Mouse (Mus musculus) kidney, embryonic 15.5 days (tissue): ENCODE data around the gene Gas7. TPM values are rescaled to one million over a fixed set of nuclear protein-coding genes. Genes with fewer than 3 reads are reported as not detected.

Experiments used
- ATAC-seq: fragments of 200-750 bp; cut with Nextera tagmentation; replicated peaks from 2 replicates; pipeline ENCODE4 v1.8.0; 2017; ENCODE audit warnings: moderate TSS enrichment; ENCODE audit not compliant: low FRiP score
- H3K27ac ChIP-seq: fragments of 300-500 bp; sonication (generic); 2 replicates; pipeline ENCODE4 v1.5.1; 2015; ENCODE audit warnings: mild to moderate bottlenecking, inconsistent platforms
- H3K27me3 ChIP-seq: fragments of 300-500 bp; sonication (generic); 2 replicates; pipeline ENCODE4 v1.6.1; 2015; ENCODE audit warnings: inconsistent platforms
- H3K36me3 ChIP-seq: fragments of 300-500 bp; sonication (generic); 2 replicates; pipeline ENCODE4 v1.6.1; 2015; ENCODE audit warnings: inconsistent platforms
- H3K4me1 ChIP-seq: fragments of 300-500 bp; sonication (generic); 2 replicates; pipeline ENCODE4 v1.6.1; 2015; ENCODE audit warnings: inconsistent platforms
- H3K4me2 ChIP-seq: fragments of 300-500 bp; sonication (generic); 2 replicates; pipeline ENCODE4 v1.6.1; 2015; ENCODE audit warnings: moderate library complexity, mild to moderate bottlenecking, inconsistent platforms
- H3K4me3 ChIP-seq: fragments of 300-500 bp; sonication (generic); replicated peaks from 2 replicates; pipeline ENCODE4 v1.5.1; 2015; ENCODE audit warnings: mild to moderate bottlenecking, inconsistent platforms
- H3K9ac ChIP-seq: fragments of 300-500 bp; sonication (generic); 2 replicates; pipeline ENCODE4 v1.6.1; 2015; ENCODE audit warnings: mild to moderate bottlenecking, inconsistent platforms
- H3K9me3 ChIP-seq: fragments of 300-500 bp; sonication (generic); replicated peaks from 2 replicates; pipeline ENCODE4 v1.6.1; 2016; ENCODE audit warnings: inconsistent platforms
- WGBS: fragments of 180-500 bp; shearing (Covaris S2); methylation state at CpG from one replicate; pipeline ENCODE4 v1.1.7; 2015; ENCODE audit warnings: mixed read lengths; 5-methylcytosine and 5-hydroxymethylcytosine counted together
- polyA plus RNA-seq: library from polyadenylated mRNA; unstranded; fragments of >200 nt; fragmentation: Nextera tagmentation; extraction: Ambion mirVana; gene quantifications from 2 replicates; pipeline ENCODE4 v1.2.1, GENCODE M21; 2015

The Gas7 gene
- polyA plus RNA-seq, 1 experiment from 2014 or later = 12.9 TPM

- H3K9ac ChIP-seq = no peak overlapping the region
- H3K9me3 ChIP-seq = no peaks in the 10 kb centered on the region
- H3K4me3 ChIP-seq = no peak overlapping the region
- H3K4me2 ChIP-seq = no peak overlapping the region
- 0 out of 2 replicates have a peak, but pooled peaks cover 7% of the 10 kb centered on the region for H3K4me1 ChIP-seq
- ATAC-seq = no peak
- H3K27me3 ChIP-seq = no peaks in the 10 kb centered on the region
- no peak overlapping the region for H3K27ac ChIP-seq
- 88% methylated on average over 3 of the region's 3 CpGs for WGBS
- H3K36me3 ChIP-seq = no peaks in the 10 kb centered on the region
Observed at GRCm38 (mm10) chr11:67638401-67638800, 183.2 kb downstream of the Gas7 start.

GRCm38 (mm10) chr11:67640299-67640698, 185.1 kb downstream of the Gas7 start:
- WGBS = 87% methylated on average over 6 of the region's 6 CpGs
- Histone ChIP-seq H3K27me3 (no peaks in the 10 kb centered on the region), H3K4me1 (0 out of 2 replicates have a peak, but pooled peaks cover 6% of the 10 kb centered on the region), H3K27ac (no peak overlapping the region), H3K9ac (no peak overlapping the region), H3K36me3 (no peaks in the 10 kb centered on the region), H3K4me3 (no peak overlapping the region), H3K4me2 (no peak overlapping the region), H3K9me3 (no peaks in the 10 kb centered on the region)
- ATAC-seq = no peak

GRCm38 (mm10) chr11:67642421-67642820, 187.2 kb downstream of the Gas7 start:
- no peak overlapping the region for H3K9ac ChIP-seq
- no peaks in the 10 kb centered on the region for H3K27me3 ChIP-seq
- no peak overlapping the region for H3K4me3 ChIP-seq
- ATAC-seq = no peak
- no peak overlapping the region for H3K4me2 ChIP-seq
- 94% methylated on average over 8 of the region's 8 CpGs for WGBS
- H3K27ac ChIP-seq = no peak overlapping the region
- H3K36me3 ChIP-seq = no peaks in the 10 kb centered on the region
- H3K9me3 ChIP-seq = no peaks in the 10 kb centered on the region
- H3K4me1 ChIP-seq = no peaks in the 10 kb centered on the region

- H3K9ac ChIP-seq = no peak overlapping the region
- no peaks in the 10 kb centered on the region for H3K27me3 ChIP-seq
- no peaks in the 10 kb centered on the region for H3K9me3 ChIP-seq
- no peak overlapping the region for H3K4me3 ChIP-seq
- H3K4me2 ChIP-seq = no peak overlapping the region
- no peak overlapping the region for H3K27ac ChIP-seq
- no peaks in the 10 kb centered on the region for H3K36me3 ChIP-seq
- no peaks in the 10 kb centered on the region for H3K4me1 ChIP-seq
- no peak for ATAC-seq
- WGBS = 74% methylated on average over 5 of the region's 5 CpGs
Observed at GRCm38 (mm10) chr11:67642835-67643234, 187.6 kb downstream of the Gas7 start.

- no peak for ATAC-seq
- Histone ChIP-seq H3K4me2 (no peak overlapping the region), H3K27ac (no peak overlapping the region), H3K9me3 (no peaks in the 10 kb centered on the region), H3K4me1 (no peaks in the 10 kb centered on the region), H3K4me3 (no peak overlapping the region), H3K27me3 (no peaks in the 10 kb centered on the region), H3K36me3 (no peaks in the 10 kb centered on the region), H3K9ac (no peak overlapping the region)
- WGBS = 80% methylated on average over 3 of the region's 3 CpGs
Observed at GRCm38 (mm10) chr11:67643465-67643864, 188.2 kb downstream of the Gas7 start.

- ATAC-seq = no peak
- H3K4me3 ChIP-seq = no peak overlapping the region
- no peaks in the 10 kb centered on the region for H3K9me3 ChIP-seq
- 64% methylated on average over 6 of the region's 6 CpGs for WGBS
- no peak overlapping the region for H3K27ac ChIP-seq
- no peaks in the 10 kb centered on the region for H3K27me3 ChIP-seq
- H3K4me1 ChIP-seq = no peaks in the 10 kb centered on the region
- H3K9ac ChIP-seq = no peak overlapping the region
- H3K36me3 ChIP-seq = no peaks in the 10 kb centered on the region
- no peak overlapping the region for H3K4me2 ChIP-seq
Observed at GRCm38 (mm10) chr11:67644632-67645149, 189.5 kb downstream of the Gas7 start.

- Histone ChIP-seq H3K27ac (no peak overlapping the region), H3K4me3 (no peak overlapping the region), H3K4me2 (no peak overlapping the region), H3K9ac (no peak overlapping the region), H3K36me3 (no peaks in the 10 kb centered on the region), H3K27me3 (no peaks in the 10 kb centered on the region), H3K9me3 (no peaks in the 10 kb centered on the region), H3K4me1 (peaks cover 7% of the 10 kb centered on the region)
- ATAC-seq = no peak
- 32% methylated on average over 5 of the region's 5 CpGs for WGBS
Observed at GRCm38 (mm10) chr11:67647745-67648144, 192.5 kb downstream of the Gas7 start.

- no peaks in the 10 kb centered on the region for H3K36me3 ChIP-seq
- ATAC-seq = no peak
- WGBS = 78% methylated on average over 11 of the region's 11 CpGs
Observed at GRCm38 (mm10) chr11:67648651-67649407, 193.6 kb downstream of the Gas7 start.

GRCm38 (mm10) chr11:67649971-67650707, 194.9 kb downstream of the Gas7 start:
- H3K36me3 ChIP-seq = no peaks in the 10 kb centered on the region
- 63% methylated on average over 10 of the region's 10 CpGs for WGBS

More at GRCm38 (mm10) chr11:67648651-67649407, 193.6 kb downstream of the Gas7 start:
- H3K27ac ChIP-seq = no peak overlapping the region
- H3K27me3 ChIP-seq = no peaks in the 10 kb centered on the region
- H3K4me1 ChIP-seq = peaks cover 13% of the 10 kb centered on the region
- H3K9me3 ChIP-seq = no peaks in the 10 kb centered on the region
- no peak overlapping the region for H3K4me3 ChIP-seq
- H3K9ac ChIP-seq = no peak overlapping the region
- H3K4me2 ChIP-seq = no peak overlapping the region

GRCm38 (mm10) chr11:67651731-67652130, 196.5 kb downstream of the Gas7 start:
- Histone ChIP-seq H3K27ac (no peak overlapping the region), H3K36me3 (no peaks in the 10 kb centered on the region), H3K4me3 (no peak overlapping the region), H3K9ac (no peak overlapping the region), H3K9me3 (no peaks in the 10 kb centered on the region), H3K4me1 (peaks cover 15% of the 10 kb centered on the region), H3K27me3 (no peaks in the 10 kb centered on the region), H3K4me2 (no peak overlapping the region)
- no peak for ATAC-seq
- WGBS = 78% methylated on average over 6 of the region's 6 CpGs

More at GRCm38 (mm10) chr11:67649971-67650707, 194.9 kb downstream of the Gas7 start:
- Histone ChIP-seq H3K4me2 (no peak overlapping the region), H3K27me3 (no peaks in the 10 kb centered on the region), H3K27ac (no peak overlapping the region), H3K9ac (no peak overlapping the region), H3K4me1 (peaks cover 13% of the 10 kb centered on the region), H3K9me3 (no peaks in the 10 kb centered on the region), H3K4me3 (no peak overlapping the region)
- ATAC-seq = no peak

- 14% methylated on average over 14 of the region's 14 CpGs for WGBS
- H3K9ac ChIP-seq = no peak overlapping the region
- ATAC-seq = no peak
- H3K27ac ChIP-seq = no peak overlapping the region
- H3K36me3 ChIP-seq = no peaks in the 10 kb centered on the region
- H3K4me3 ChIP-seq = no peak overlapping the region
- no peaks in the 10 kb centered on the region for H3K9me3 ChIP-seq
- no peaks in the 10 kb centered on the region for H3K27me3 ChIP-seq
- no peak overlapping the region for H3K4me2 ChIP-seq
- peaks cover 15% of the 10 kb centered on the region for H3K4me1 ChIP-seq
Observed at GRCm38 (mm10) chr11:67652194-67652892, 197.1 kb downstream of the Gas7 start.

GRCm38 (mm10) chr11:67652893-67653255, 197.6 kb downstream of the Gas7 start:
- 41% methylated on average over 6 of the region's 6 CpGs for WGBS
- ATAC-seq = no peak

More at GRCm38 (mm10) chr11:67652893-67653255, 197.6 kb downstream of the Gas7 start:
- Histone ChIP-seq H3K36me3 (no peaks in the 10 kb centered on the region), H3K27ac (no peak overlapping the region), H3K9ac (no peak overlapping the region), H3K4me3 (no peak overlapping the region), H3K9me3 (no peaks in the 10 kb centered on the region), H3K4me1 (peaks cover 15% of the 10 kb centered on the region), H3K4me2 (no peak overlapping the region), H3K27me3 (no peaks in the 10 kb centered on the region)
